Mouse (Mus musculus): ENCODE data around the gene Prrg3. TPM values are rescaled to one million over a fixed set of nuclear protein-coding genes. Genes with fewer than 3 reads are reported as not detected.

Prrg3 gene
- polyA plus RNA-seq, 1 experiment = 1.8 TPM

- Histone ChIP-seq H3K27ac (ENCODE audit: control insufficient read depth, insufficient read depth, low read depth, low read length) (no peak overlapping the region), H3K36me3 (ENCODE audit: control insufficient read depth, insufficient read depth, low read length) (no peaks in the 10 kb centered on the region), H3K4me3 (ENCODE audit: control insufficient read depth, low read depth, low read length) (no peak overlapping the region), H3K4me1 (ENCODE audit: control insufficient read depth, insufficient read depth, low read length) (no peaks in the 10 kb centered on the region), H3K27me3 (ENCODE audit: control insufficient read depth, insufficient read depth, low read length) (no peaks in the 10 kb centered on the region)
- TF ChIP-seq POLR2A (IDR thresholded peaks at IDR 0.05; ENCODE audit: control insufficient read depth, low read depth, low read length) = no peak
- no peak for TF ChIP-seq CTCF (IDR thresholded peaks at IDR 0.05; ENCODE audit: control insufficient read depth, insufficient read depth, insufficient replicate concordance, low read depth, low read length)
Observed at GRCm38 (mm10) chrX:72009930-72010329, 47.5 kb downstream of the Prrg3 start.

DNA sequence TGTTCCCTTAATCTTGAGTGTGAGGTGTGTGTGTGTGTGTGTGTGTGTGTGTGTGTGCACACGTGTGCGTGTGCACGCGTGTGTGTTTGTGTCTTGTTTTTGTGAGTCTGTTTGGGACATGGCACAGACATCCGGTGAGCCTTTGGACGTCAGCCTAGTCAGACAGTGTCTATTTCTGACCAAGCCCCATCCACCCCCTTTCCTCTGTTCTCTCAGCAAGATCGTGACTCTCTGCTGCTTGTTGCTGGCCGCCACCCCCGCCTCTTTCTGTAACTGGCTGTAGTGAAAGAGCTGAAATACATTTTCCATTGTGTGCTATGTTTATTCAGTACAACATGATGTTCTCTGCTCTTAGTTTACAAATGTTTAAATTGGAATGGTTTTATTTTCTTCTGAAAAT, 49.8 kb downstream of the Prrg3 start:
- Histone ChIP-seq H3K4me1 (ENCODE audit: control insufficient read depth, insufficient read depth, low read length) (no peaks in the 10 kb centered on the region), H3K36me3 (ENCODE audit: control insufficient read depth, insufficient read depth, low read length) (no peaks in the 10 kb centered on the region), H3K27ac (ENCODE audit: control insufficient read depth, insufficient read depth, low read depth, low read length) (no peak overlapping the region), H3K4me3 (ENCODE audit: control insufficient read depth, low read depth, low read length) (no peak overlapping the region), H3K27me3 (ENCODE audit: control insufficient read depth, insufficient read depth, low read length) (no peaks in the 10 kb centered on the region)
- TF ChIP-seq CTCF (IDR thresholded peaks at IDR 0.05; ENCODE audit: control insufficient read depth, insufficient read depth, insufficient replicate concordance, low read depth, low read length) (no peak), POLR2A (IDR thresholded peaks at IDR 0.05; ENCODE audit: control insufficient read depth, low read depth, low read length) (no peak)

- no peaks in the 10 kb centered on the region for H3K27me3 ChIP-seq (ENCODE audit: control insufficient read depth, insufficient read depth, low read length)
- TF ChIP-seq CTCF (IDR thresholded peaks at IDR 0.05; ENCODE audit: control insufficient read depth, insufficient read depth, insufficient replicate concordance, low read depth, low read length) (no peak), POLR2A (IDR thresholded peaks at IDR 0.05; ENCODE audit: control insufficient read depth, low read depth, low read length) (no peak)
- no peaks in the 10 kb centered on the region for H3K4me1 ChIP-seq (ENCODE audit: control insufficient read depth, insufficient read depth, low read length)
- H3K27ac ChIP-seq (ENCODE audit: control insufficient read depth, insufficient read depth, low read depth, low read length) = no peak overlapping the region
- no peak overlapping the region for H3K4me3 ChIP-seq (ENCODE audit: control insufficient read depth, low read depth, low read length)
- H3K36me3 ChIP-seq (ENCODE audit: control insufficient read depth, insufficient read depth, low read length) = no peaks in the 10 kb centered on the region
Observed at GRCm38 (mm10) chrX:72012804-72013203, 50.4 kb downstream of the Prrg3 start.

DNA sequence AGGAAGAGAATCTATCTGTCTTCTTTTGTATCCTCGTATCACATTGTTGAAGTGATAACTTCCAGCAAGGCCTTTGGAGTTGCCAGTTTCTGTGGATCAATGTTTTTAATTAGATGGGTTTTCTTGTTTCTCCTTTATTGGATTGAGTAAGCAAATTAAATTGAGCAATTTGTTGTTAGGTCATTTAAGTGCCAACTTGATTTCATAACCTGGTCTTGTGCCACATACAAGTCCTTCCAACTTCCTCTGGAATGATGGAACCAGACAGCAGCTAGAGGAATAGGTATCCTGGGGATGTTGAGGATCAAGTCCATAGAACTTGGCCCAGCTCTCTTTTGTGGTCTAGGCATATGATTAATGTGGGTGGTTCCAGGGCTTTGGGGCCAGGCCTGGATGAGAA, 59.8 kb downstream of the Prrg3 start:
- H3K4me1 ChIP-seq (ENCODE audit: control insufficient read depth, insufficient read depth, low read length) = no peaks in the 10 kb centered on the region
- H3K27ac ChIP-seq (ENCODE audit: control insufficient read depth, insufficient read depth, low read depth, low read length) = no peak overlapping the region
- no peaks in the 10 kb centered on the region for H3K36me3 ChIP-seq (ENCODE audit: control insufficient read depth, insufficient read depth, low read length)
- TF ChIP-seq POLR2A (IDR thresholded peaks at IDR 0.05; ENCODE audit: control insufficient read depth, low read depth, low read length) (no peak), CTCF (IDR thresholded peaks at IDR 0.05; ENCODE audit: control insufficient read depth, insufficient read depth, insufficient replicate concordance, low read depth, low read length) (no peak)
- no peak overlapping the region for H3K4me3 ChIP-seq (ENCODE audit: control insufficient read depth, low read depth, low read length)
- no peaks in the 10 kb centered on the region for H3K27me3 ChIP-seq (ENCODE audit: control insufficient read depth, insufficient read depth, low read length)

Other genes starting within 250 kb of the Prrg3 start
- 0.87 and 1.8 TPM in 2 replicates for gene Vma21, start 146.7 kb upstream of the Prrg3 start, polyA plus RNA-seq (2012; rRNA removed)
- gene Gm1141, start 41.6 kb upstream of the Prrg3 start, polyA plus RNA-seq (2012; rRNA removed) = 62.6 and 77.5 TPM in 2 replicates
- gene Fate1, start 10.4 kb downstream of the Prrg3 start, polyA plus RNA-seq (2012; rRNA removed) = not detected in 2 replicates
- 0.07 and 0.09 TPM in 2 replicates for gene Cnga2, start 29.2 kb downstream of the Prrg3 start, polyA plus RNA-seq (2012; rRNA removed)